Mouse (Mus musculus): Measurements from ENCODE around the gene Gm39566.
"Not testable (repeated sequence)": the region's sequence is repeated elsewhere in the genome, so short reads cannot be mapped to it uniquely, and the experiment has no call there.

Gene Gm39566

GRCm38 (mm10) chr11:69815155-69815554 is at the start of gene Gm39566:
Gene Gm39566, minus strand, starts transcription at chr11:69815298.
- no peak for DNase-seq

GRCm38 (mm10) chr11:69864138-69864860 is 49.2 kb upstream of the Gm39566 start:
- peak; percentile 58 for DNase-seq

- DNase-seq: not testable (repeated sequence)
Observed at GRCm38 (mm10) chr11:69863729-69864128, 48.6 kb upstream of the Gm39566 start.

GRCm38 (mm10) chr11:69858113-69858998 is 43.3 kb upstream of the Gm39566 start, which contains the start of gene Tnk1:
Gene Tnk1, minus strand, starts transcription at chr11:69858730.
- no peak for DNase-seq

GRCm38 (mm10) chr11:69855347-69855746 is 40.2 kb upstream of the Gm39566 start:
- DNase-seq: peak; percentile 85

- DNase-seq: no peak
Observed at GRCm38 (mm10) chr11:69854680-69855079, 39.6 kb upstream of the Gm39566 start.

GRCm38 (mm10) chr11:69853994-69854393 is 38.9 kb upstream of the Gm39566 start:
- peak; percentile 93 for DNase-seq

GRCm38 (mm10) chr11:69850754-69851153 is 35.7 kb upstream of the Gm39566 start:
- no peak for DNase-seq

- no peak for DNase-seq
Observed at GRCm38 (mm10) chr11:69849884-69850283, 34.8 kb upstream of the Gm39566 start.

- DNase-seq: no peak
Observed at GRCm38 (mm10) chr11:69849128-69849527, 34.0 kb upstream of the Gm39566 start.

GRCm38 (mm10) chr11:69848021-69848420 is 32.9 kb upstream of the Gm39566 start:
- DNase-seq: no peak

- peak; percentile 85 for DNase-seq
Observed at GRCm38 (mm10) chr11:69846738-69847688, 31.9 kb upstream of the Gm39566 start.

- peak; percentile 95 for DNase-seq
Observed at GRCm38 (mm10) chr11:69846198-69846680, 31.1 kb upstream of the Gm39566 start, which contains the start of gene Plscr3. Gene Plscr3, plus strand, starts transcription at chr11:69846376.

GRCm38 (mm10) chr11:69838714-69839104 is 23.6 kb upstream of the Gm39566 start:
- peak; percentile 45 for DNase-seq

GRCm38 (mm10) chr11:69837952-69838713 is 23.0 kb upstream of the Gm39566 start, which contains the start of gene Tmem256:
Gene Tmem256, plus strand, starts transcription at chr11:69838514.
- DNase-seq: peak; percentile 95

- DNase-seq: no peak
Observed at GRCm38 (mm10) chr11:69837604-69837951, 22.5 kb upstream of the Gm39566 start, which contains the start of gene Nlgn2. Gene Nlgn2, minus strand, starts transcription at chr11:69837784.

- peak; percentile 33 for DNase-seq
Observed at GRCm38 (mm10) chr11:69836703-69837576, 21.8 kb upstream of the Gm39566 start.

- no peak for DNase-seq
Observed at GRCm38 (mm10) chr11:69835966-69836335, 20.9 kb upstream of the Gm39566 start.

GRCm38 (mm10) chr11:69835326-69835965 is 20.3 kb upstream of the Gm39566 start:
- no peak for DNase-seq

GRCm38 (mm10) chr11:69834001-69834549 is 19.0 kb upstream of the Gm39566 start:
- DNase-seq: peak; percentile 79

Measured in liver (tissue).